Mouse (Mus musculus) neural tube, embryonic 15.5 days (tissue): ENCODE data around the gene Ficd. TPM values are rescaled to one million over a fixed set of nuclear protein-coding genes. Genes with fewer than 3 reads are reported as not detected.

ENCODE experiments used
- ATAC-seq: fragments of 200-750 bp; cut with Nextera tagmentation; 2 replicates; pipeline ENCODE4 v1.8.0; 2017; ENCODE audit warnings: mild to moderate bottlenecking, moderate TSS enrichment, moderate library complexity; ENCODE audit not compliant: low FRiP score
- H3K27ac ChIP-seq: fragments of 300-500 bp; sonication (generic); replicated peaks from 2 replicates; pipeline ENCODE4 v1.5.1; 2015; ENCODE audit warnings: mild to moderate bottlenecking, inconsistent platforms
- H3K27me3 ChIP-seq: fragments of 300-500 bp; sonication (generic); replicated peaks from 2 replicates; pipeline ENCODE4 v1.6.1; 2015; ENCODE audit warnings: inconsistent platforms
- H3K36me3 ChIP-seq: fragments of 300-500 bp; sonication (generic); 2 replicates; pipeline ENCODE4 v1.6.1; 2015; ENCODE audit warnings: inconsistent platforms
- H3K4me1 ChIP-seq: fragments of 300-500 bp; sonication (generic); 2 replicates; pipeline ENCODE4 v1.6.1; 2015; ENCODE audit warnings: inconsistent platforms
- H3K4me2 ChIP-seq: fragments of 300-500 bp; sonication (generic); 2 replicates; pipeline ENCODE4 v1.6.1; 2015; ENCODE audit warnings: inconsistent platforms, mild to moderate bottlenecking, moderate library complexity
- H3K4me3 ChIP-seq: fragments of 300-500 bp; sonication (generic); replicated peaks from 2 replicates; pipeline ENCODE4 v1.5.1; 2015; ENCODE audit warnings: mild to moderate bottlenecking, inconsistent platforms
- H3K9ac ChIP-seq: fragments of 300-500 bp; sonication (generic); replicated peaks from 2 replicates; pipeline ENCODE4 v1.6.1; 2015; ENCODE audit warnings: mild to moderate bottlenecking, inconsistent platforms
- H3K9me3 ChIP-seq: fragments of 300-500 bp; sonication (generic); replicated peaks from 2 replicates; pipeline ENCODE4 v1.6.1; 2016; ENCODE audit warnings: inconsistent platforms
- WGBS: fragments of 180-500 bp; shearing (Covaris S2); methylation state at CpG from one replicate; pipeline ENCODE4 v1.1.7; 2015; ENCODE audit warnings: mixed read lengths; 5-methylcytosine and 5-hydroxymethylcytosine counted together
- polyA plus RNA-seq: library from polyadenylated mRNA; unstranded; fragments of >200 nt; fragmentation: Nextera tagmentation; extraction: Ambion mirVana; gene quantifications from 2 replicates; pipeline ENCODE4 v1.2.1, GENCODE M21; 2015

Gene Ficd
- polyA plus RNA-seq, 1 experiment from 2014 or later, result 11.1 TPM

DNA sequence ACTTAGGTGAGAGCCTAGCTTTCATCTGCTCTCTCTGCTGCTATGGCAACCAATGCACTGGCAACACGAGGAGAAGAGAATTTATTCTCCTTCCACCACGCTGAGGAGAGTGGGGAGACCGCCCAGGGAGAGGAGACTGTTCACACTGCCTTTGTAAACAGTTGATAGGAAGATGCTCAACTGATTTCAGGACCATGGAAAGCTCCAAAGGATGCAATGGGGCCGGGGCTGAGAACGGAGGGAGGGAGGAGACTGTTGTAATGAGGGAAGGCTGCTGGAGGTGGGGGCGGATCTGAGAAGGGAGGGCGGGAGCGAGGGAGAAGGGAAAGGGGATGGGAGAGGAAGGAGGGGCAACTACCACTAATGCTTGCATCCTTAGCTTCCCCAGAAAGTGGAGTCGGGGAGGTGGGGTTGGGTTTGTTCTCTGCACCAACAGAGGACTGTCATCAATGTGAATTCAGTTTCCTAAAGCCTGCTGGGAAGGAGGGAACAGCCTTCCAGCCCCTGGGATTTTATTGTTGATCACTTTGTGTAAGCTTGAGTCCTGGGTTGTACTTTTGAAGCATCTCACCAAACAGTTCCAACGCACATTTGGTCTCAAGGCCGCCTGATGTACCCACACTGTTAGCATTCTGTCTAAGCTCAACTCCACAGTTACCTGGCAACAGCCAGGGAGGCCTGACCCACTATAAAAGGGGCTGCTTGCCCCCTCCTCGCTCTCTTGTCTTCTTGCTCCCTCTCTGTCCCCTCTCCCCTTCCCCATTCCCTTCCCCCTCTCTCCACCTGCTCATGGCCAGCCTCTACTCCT is 18.8 kb upstream of the Ficd start:
- Histone ChIP-seq H3K9me3 (no peaks in the 10 kb centered on the region), H3K9ac (no peak overlapping the region)

DNA sequence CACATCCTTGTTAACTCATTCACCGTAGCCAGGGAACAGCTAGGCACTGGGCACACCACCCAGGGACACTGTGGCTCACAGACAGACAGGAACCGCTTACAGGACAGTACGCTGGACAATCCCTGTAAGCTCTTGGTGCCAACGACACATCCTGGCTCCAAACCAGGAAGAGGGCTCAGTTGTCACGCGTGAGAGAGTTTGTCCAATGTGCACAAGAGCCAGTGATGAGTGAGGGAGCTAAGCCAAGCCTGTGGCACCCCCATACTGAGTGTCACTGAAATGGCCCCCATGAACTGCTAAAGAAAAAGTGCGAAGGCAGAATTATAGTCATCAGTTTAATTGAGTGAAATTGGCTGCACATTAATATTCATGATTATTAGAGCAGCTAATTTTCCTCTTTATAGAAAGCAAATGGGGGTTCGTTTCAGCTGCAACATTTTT is 16.4 kb upstream of the Ficd start:
- Histone ChIP-seq H3K27me3 (no peaks in the 10 kb centered on the region), H3K36me3 (no peaks in the 10 kb centered on the region), H3K4me1 (peaks cover 49% of the 10 kb centered on the region), H3K27ac (peak overlapping the region; percentile 37; the same call in 1 of the 2 replicates), H3K4me2 (no peak overlapping the region), H3K9ac (no peak overlapping the region; the same call in 1 of the 2 replicates), H3K4me3 (no peak overlapping the region), H3K9me3 (no peaks in the 10 kb centered on the region)
- WGBS, result 62% methylated on average over 8 of the region's 8 CpGs
- ATAC-seq, result no peak

More for the DNA sequence above, 18.8 kb upstream of the Ficd start:
- peak overlapping the region; percentile 36 for H3K4me2 ChIP-seq
- H3K4me3 ChIP-seq, result no peak overlapping the region
- no peaks in the 10 kb centered on the region for H3K36me3 ChIP-seq
- H3K4me1 ChIP-seq, result peaks cover 40% of the 10 kb centered on the region
- H3K27ac ChIP-seq, result peak overlapping the region; percentile 85
- H3K27me3 ChIP-seq, result no peaks in the 10 kb centered on the region
- WGBS, result 4% methylated on average over 12 of the region's 12 CpGs
- ATAC-seq, result peak; percentile 90

DNA sequence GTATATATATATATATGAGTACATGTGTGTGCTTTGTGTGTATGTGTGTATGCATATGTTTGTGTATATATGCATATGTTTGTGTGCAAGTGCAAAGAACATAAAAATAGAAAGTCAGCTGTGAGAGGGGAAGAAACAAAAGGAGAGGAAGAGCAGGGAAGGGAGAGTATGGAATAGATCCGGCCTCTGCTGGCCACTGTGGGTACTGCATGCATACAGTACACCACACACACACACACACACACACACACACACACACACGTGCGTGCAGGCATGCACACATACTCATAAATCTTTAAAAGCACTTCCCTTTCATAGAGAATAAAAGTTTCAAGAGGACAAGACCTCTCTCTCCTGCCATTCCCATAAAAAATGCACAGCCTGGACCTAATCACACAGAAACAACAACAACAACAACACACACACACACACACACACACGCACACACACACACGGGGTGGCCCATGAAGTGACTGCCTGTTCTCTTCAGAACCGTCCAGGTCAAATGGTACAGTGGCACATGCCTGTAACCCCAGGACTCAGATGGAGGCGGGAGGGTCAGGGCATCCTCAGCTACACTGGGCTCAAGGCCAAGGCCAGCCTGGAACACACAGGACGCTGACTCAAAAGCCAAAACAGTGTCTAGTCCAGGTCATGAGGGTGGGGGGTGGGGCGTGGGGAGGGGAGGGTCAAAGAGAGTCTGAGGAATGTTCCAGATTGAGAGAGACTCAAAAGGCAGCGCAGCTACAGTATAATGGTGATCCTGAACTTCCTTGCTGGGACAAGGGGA is 13.2 kb upstream of the Ficd start:
- H3K4me2 ChIP-seq, result no peak overlapping the region
- WGBS, result 92% methylated on average over 10 of the region's 10 CpGs
- H3K27ac ChIP-seq, result no peak overlapping the region

DNA sequence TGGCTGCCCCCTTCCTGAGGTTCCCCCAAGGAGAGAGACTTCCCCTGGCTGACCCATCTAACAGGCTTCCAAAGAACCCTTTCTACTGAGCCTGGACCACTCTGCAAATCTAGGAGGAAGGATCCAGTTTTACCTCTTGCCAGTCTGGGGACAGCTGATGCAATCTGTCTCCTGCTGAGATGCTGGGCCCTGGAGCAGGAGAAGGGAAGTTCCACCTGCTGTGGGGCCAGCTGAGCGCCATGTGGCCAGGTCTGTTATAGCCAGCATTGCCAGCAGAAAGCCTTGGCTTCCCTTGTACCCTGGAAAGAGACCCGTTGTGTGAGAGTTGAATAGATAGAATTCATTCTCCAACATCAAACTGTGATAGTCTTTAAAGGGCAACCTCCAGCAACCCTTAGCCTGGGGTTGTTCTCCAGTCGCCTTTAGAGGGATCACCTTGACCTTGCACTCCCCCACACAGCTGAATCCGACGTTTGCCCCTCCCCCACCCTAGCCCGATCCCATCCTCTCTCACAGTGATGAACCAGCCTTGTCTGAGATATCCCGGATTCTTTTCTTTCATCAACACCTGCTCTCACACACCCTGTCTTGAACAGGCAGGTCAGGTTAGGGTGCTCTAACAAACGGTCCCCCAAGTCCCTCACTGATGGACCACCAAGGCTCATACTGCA is 11.9 kb upstream of the Ficd start:
- Histone ChIP-seq H3K9me3 (no peaks in the 10 kb centered on the region), H3K9ac (no peak overlapping the region), H3K27me3 (no peaks in the 10 kb centered on the region), H3K4me2 (no peak overlapping the region), H3K27ac (no peak overlapping the region), H3K4me3 (no peak overlapping the region), H3K4me1 (peaks cover 25% of the 10 kb centered on the region), H3K36me3 (no peaks in the 10 kb centered on the region)
- 38% methylated on average over 8 of the region's 8 CpGs for WGBS
- 0 out of 2 replicates have a peak, but pooled peaks have one; percentile 33 for ATAC-seq

More for the DNA sequence above, 13.2 kb upstream of the Ficd start:
- Histone ChIP-seq H3K4me3 (no peak overlapping the region), H3K4me1 (peaks cover 32% of the 10 kb centered on the region), H3K27me3 (no peaks in the 10 kb centered on the region), H3K36me3 (no peaks in the 10 kb centered on the region), H3K9ac (no peak overlapping the region), H3K9me3 (no peaks in the 10 kb centered on the region)
- no peak for ATAC-seq

DNA sequence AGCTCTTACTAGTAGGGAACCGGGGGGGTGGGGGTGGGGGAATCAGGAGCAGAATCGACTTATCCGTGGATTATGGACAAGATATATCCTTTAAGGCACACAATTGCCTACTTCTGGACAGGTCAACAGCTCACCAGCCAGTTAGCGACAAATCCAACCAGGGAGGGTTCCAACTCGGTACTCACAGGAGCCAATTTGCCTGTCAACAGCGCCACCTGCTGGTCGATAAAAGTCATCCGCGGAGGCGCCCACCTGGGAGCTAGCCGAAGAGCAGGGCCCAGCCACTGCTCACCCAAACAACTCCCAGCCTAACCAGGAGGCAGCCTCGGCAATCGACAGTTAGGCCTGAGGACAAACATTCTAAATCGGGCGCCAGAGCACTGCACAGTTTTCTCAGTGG is 11.2 kb upstream of the Ficd start, which contains the start of gene 1700069L16Rik:
1700069L16Rik (minus strand) TSS at position 327 of the 400 bp plus-strand sequence.
- Histone ChIP-seq H3K4me2 (no peak within 1 kb of the TSS), H3K9ac (no peak within 1 kb of the TSS), H3K4me3 (no peak within 1 kb of the TSS), H3K4me1 (peaks cover 18% of the 10 kb centered on the region), H3K36me3 (no peaks in the 10 kb centered on the region), H3K27ac (no peak within 1 kb of the TSS), H3K9me3 (no peaks in the 10 kb centered on the region), H3K27me3 (no peaks in the 10 kb centered on the region)
- WGBS, result 4% methylated on average over 15 of the region's 15 CpGs
- peak; percentile 77; the same call in 1 of the 2 replicates for ATAC-seq

DNA sequence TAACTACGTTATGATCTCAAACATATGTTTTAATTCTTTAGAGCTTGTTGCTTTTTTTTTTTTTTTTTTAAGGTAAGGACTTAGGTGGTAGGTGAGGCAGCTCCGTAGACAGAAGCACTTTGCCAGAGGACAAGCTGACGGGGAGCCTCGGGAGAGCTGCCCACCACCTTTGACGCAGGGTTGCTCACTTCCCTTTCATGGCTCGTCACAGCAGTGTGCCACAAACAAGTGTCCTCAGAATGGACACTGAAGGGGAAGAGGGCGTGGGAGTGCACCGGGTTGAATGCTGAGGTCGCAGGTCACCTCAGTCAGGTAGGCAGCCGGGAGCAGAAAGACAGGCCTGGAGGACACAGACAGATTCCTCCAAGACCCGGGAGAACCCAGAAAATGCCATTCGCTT is 10.2 kb upstream of the Ficd start:
- ATAC-seq, result no peak
- no peak overlapping the region for H3K27ac ChIP-seq
- whole genome bisulfite sequencing, result 74% methylated on average over 12 of the region's 12 CpGs

DNA sequence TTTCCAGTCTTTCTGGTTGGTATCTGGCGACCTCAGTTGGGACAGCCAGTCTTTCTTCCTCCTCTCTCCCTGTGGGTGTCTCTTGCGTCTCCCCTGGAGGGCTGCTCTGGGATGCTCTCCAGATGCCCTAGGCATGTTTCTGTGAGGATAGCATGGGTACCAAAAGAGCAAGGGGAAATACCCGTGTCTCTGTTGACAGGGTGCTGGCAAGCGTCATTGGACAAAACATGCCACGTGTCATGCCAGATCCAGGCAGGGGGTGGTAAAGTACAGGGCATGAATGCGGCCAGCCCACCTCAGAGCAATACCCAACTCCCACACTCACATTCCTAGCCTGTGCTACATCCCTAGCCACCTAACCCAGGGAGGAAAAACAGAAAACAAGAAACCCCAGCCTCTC is 9.0 kb upstream of the Ficd start:
- Histone ChIP-seq H3K36me3 (no peaks in the 10 kb centered on the region), H3K4me3 (no peak overlapping the region), H3K4me2 (no peak overlapping the region), H3K27ac (no peak overlapping the region), H3K4me1 (peaks cover 24% of the 10 kb centered on the region), H3K9ac (no peak overlapping the region), H3K9me3 (no peaks in the 10 kb centered on the region), H3K27me3 (no peaks in the 10 kb centered on the region)
- no peak for ATAC-seq
- 70% methylated on average over 6 of the region's 6 CpGs for WGBS

More for the DNA sequence above, 10.2 kb upstream of the Ficd start:
- Histone ChIP-seq H3K4me3 (no peak overlapping the region), H3K36me3 (no peaks in the 10 kb centered on the region), H3K9me3 (no peaks in the 10 kb centered on the region), H3K9ac (no peak overlapping the region), H3K4me2 (no peak overlapping the region), H3K27me3 (no peaks in the 10 kb centered on the region), H3K4me1 (peaks cover 18% of the 10 kb centered on the region)

DNA sequence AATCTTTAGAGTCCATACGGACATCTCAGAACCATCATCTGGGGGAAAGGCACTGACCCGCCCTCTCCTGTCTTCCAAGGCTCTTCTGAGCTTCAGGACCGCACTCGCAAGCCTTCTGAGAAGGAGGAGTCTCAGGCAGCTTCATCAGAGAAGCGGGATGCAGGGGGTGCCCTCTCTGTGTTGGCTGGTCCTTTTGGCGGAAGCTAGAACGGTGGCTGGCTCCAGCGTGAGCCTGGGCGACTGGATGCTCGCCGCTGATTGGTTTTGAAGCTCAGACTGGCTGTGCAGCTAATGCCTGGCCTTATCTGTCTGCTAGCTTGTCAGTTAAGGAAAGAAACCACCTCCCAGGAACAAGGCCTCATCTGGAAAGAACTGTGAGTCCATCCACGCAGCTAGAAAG is 8.4 kb upstream of the Ficd start:
- H3K27me3 ChIP-seq, result no peaks in the 10 kb centered on the region
- ATAC-seq, result no peak
- WGBS, result 73% methylated on average over 12 of the region's 12 CpGs
- no peaks in the 10 kb centered on the region for H3K36me3 ChIP-seq
- H3K27ac ChIP-seq, result no peak overlapping the region
- no peaks in the 10 kb centered on the region for H3K9me3 ChIP-seq
- peaks cover 24% of the 10 kb centered on the region for H3K4me1 ChIP-seq
- no peak overlapping the region for H3K9ac ChIP-seq
- H3K4me2 ChIP-seq, result no peak overlapping the region
- no peak overlapping the region for H3K4me3 ChIP-seq

DNA sequence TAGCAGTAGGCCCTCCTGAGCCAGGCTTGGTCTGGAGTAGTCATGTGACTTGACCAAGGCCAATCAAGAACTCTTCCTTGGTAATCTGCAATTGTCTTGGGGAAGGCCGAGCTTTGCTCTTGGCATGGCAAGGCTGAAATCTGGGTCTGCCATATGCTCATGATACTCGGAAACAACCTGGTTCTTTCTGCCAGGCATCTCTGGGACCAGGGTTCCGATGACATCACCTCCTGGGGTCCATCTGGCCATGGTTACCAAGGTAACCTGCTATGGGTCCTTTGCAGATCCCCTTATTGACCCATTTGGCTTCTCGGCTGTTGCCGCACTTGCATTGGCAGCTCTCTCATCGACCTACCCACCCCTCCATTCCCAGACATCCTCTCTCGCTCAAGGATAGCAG is 7.6 kb upstream of the Ficd start:
- no peak for ATAC-seq
- 85% methylated on average over 7 of the region's 7 CpGs for WGBS
- no peaks in the 10 kb centered on the region for H3K9me3 ChIP-seq

DNA sequence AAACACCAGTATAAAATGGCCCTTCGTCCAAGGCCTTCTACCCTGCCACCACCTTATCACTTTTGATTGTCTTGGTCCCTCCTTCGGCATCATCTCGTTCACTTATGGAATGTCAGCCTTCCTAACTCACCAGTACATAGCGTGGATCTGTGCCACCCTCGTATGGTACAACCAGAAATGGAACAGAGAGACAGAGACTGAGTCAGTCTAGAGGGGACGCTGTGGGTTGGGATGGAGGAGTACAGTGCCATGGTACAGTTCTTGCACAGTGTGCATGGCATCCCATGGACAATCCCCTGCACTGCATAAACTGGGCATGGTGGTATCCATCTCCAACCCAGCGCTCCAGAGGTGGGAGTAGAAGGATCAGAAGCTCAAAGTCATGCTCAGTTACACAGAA is 6.9 kb upstream of the Ficd start:
- H3K4me1 ChIP-seq, result peaks cover 21% of the 10 kb centered on the region
- no peak overlapping the region for H3K4me3 ChIP-seq
- no peak overlapping the region for H3K27ac ChIP-seq
- WGBS, result 90% methylated on average over 7 of the region's 7 CpGs
- no peaks in the 10 kb centered on the region for H3K36me3 ChIP-seq
- no peaks in the 10 kb centered on the region for H3K27me3 ChIP-seq
- no peak overlapping the region for H3K9ac ChIP-seq
- ATAC-seq, result no peak
- no peak overlapping the region for H3K4me2 ChIP-seq
- no peaks in the 10 kb centered on the region for H3K9me3 ChIP-seq

More for the DNA sequence above, 7.6 kb upstream of the Ficd start:
- Histone ChIP-seq H3K36me3 (no peaks in the 10 kb centered on the region), H3K9ac (no peak overlapping the region), H3K27ac (no peak overlapping the region), H3K4me2 (no peak overlapping the region), H3K4me1 (peaks cover 24% of the 10 kb centered on the region), H3K4me3 (no peak overlapping the region), H3K27me3 (no peaks in the 10 kb centered on the region)

DNA sequence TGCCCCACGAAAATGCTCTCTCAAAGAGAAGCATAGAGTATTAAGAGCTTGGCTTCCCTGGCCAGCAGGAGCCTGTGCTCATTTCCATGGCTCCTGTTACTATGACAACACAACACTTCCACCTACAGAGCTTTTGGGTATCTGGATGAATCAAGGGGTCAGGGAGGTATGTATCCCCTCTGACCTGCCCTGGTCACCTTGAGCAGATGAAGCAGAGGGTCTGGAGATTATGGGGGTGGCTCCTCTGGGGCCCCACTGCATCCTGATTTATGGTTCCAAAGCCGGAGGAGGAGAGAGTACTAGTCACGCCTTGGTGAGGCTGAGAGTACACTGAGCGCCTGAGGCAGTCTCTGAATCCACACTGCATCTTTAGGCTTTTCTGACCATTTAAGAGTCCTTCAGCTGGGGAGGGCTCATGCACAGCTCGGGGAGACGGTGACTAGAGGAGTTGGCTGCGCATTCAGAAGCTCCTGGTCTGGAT is 4.9 kb upstream of the Ficd start:
- WGBS, result 47% methylated on average over 7 of the region's 7 CpGs
- Histone ChIP-seq H3K4me1 (peaks cover 19% of the 10 kb centered on the region), H3K27me3 (no peaks in the 10 kb centered on the region), H3K4me2 (no peak overlapping the region), H3K36me3 (no peaks in the 10 kb centered on the region), H3K4me3 (no peak overlapping the region), H3K9me3 (no peaks in the 10 kb centered on the region), H3K9ac (no peak overlapping the region), H3K27ac (no peak overlapping the region; the same call in 1 of the 2 replicates)
- no peak for ATAC-seq
